In the genomic region with DNA sequence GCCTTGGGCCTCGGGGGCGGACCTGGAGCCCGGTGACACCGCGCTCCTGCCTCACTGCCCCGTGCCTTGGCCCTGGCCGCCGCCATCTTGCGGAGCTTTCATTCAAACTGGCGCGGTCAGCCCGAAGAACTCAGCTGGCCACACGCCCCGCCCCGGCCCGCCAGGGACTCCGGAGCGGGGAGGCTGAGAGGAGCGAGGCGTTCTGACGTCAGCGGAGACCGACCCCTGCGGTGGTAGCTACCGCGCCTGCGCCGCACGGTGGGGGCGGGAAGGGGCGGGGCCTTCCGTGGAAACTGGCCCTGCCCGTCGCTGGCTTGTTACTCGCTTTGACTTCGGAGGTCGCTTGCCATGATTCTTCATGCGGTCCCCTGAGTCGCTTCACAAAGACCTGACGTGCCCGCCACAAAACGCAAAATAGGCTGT, we compare ENCODE assay signal across 7 mouse cellular contexts. TPM values are rescaled to one million over a fixed set of nuclear protein-coding genes. Genes with fewer than 3 reads are reported as not detected.
DNase-seq lines count a peak whose midpoint lies in the region; ATAC-seq and TF ChIP-seq lines count a peak whose summit lies in the region.

A gene (minus strand): TSS at position 171 of the 423 bp plus-strand sequence.

- peak within 1 kb of the TSS; percentile 95 for H3K27ac ChIP-seq in embryonic facial prominence, embryonic 10.5 days (replicated peaks)
- peak within 1 kb of the TSS; percentile 75 for H3K27ac ChIP-seq in intestine, postnatal 0 days (ENCODE audit: low read depth, low read length)
- peak within 1 kb of the TSS; percentile 95 for H3K27ac ChIP-seq in midbrain, embryonic 12.5 days (replicated peaks)
- peak within 1 kb of the TSS; percentile 28 for H3K27ac ChIP-seq in small intestine, adult 2 months (ENCODE audit: insufficient read depth, low read depth, low read length)

- ATAC-seq in intestine, postnatal 0 days: peak; percentile 98
- peak; percentile 97 for ATAC-seq in midbrain, embryonic 12.5 days (ENCODE audit: low FRiP score, low read depth)

- H3K36me3 ChIP-seq in embryonic facial prominence, embryonic 10.5 days (replicated peaks): peaks cover 24% of the 10 kb centered on the region
- no peaks in the 10 kb centered on the region for H3K36me3 ChIP-seq in intestine, postnatal 0 days (ENCODE audit: control insufficient read depth, insufficient read depth)
- 0 out of 2 replicates have a peak, but pooled peaks cover 3% of the 10 kb centered on the region for H3K36me3 ChIP-seq in midbrain, embryonic 12.5 days
- H3K36me3 ChIP-seq in small intestine, adult 2 months (ENCODE audit: control insufficient read depth, insufficient read depth, low read length): no peaks in the 10 kb centered on the region

- H3K4me3 ChIP-seq in embryonic facial prominence, embryonic 10.5 days: peak within 1 kb of the TSS; percentile 87
- peak within 1 kb of the TSS; percentile 96 for H3K4me3 ChIP-seq in intestine, postnatal 0 days (ENCODE audit: low read depth, low read length)
- peak within 1 kb of the TSS; percentile 93 for H3K4me3 ChIP-seq in midbrain, embryonic 12.5 days
- peak within 1 kb of the TSS; percentile 86 for H3K4me3 ChIP-seq in small intestine, adult 2 months (ENCODE audit: low read depth, low read length)

- intact Hi-C loops in left cerebral cortex, postnatal 4 days (cut with DNase I): no loop called here

- under 1% methylated on average over 42 of the region's 42 CpGs for WGBS in embryonic facial prominence, embryonic 10.5 days
- under 1% methylated on average over 41 of the region's 42 CpGs for WGBS in intestine, postnatal 0 days
- under 1% methylated on average over 42 of the region's 42 CpGs for WGBS in midbrain, embryonic 12.5 days
- under 1% methylated on average over 42 of the region's 42 CpGs for WGBS in small intestine, adult 2 months

- peak; percentile 50; the same call in 1 of the 2 replicates for TF ChIP-seq POLR2A in small intestine, adult 2 months (IDR thresholded peaks at IDR 0.05; ENCODE audit: low read depth, low read length)

- peaks cover 17% of the 10 kb centered on the region for H3K4me1 ChIP-seq in embryonic facial prominence, embryonic 10.5 days
- 0 out of 2 replicates have a peak, but pooled peaks cover 4% of the 10 kb centered on the region for H3K4me1 ChIP-seq in intestine, postnatal 0 days (replicated peaks; ENCODE audit: control insufficient read depth, insufficient read depth, low read length)
- H3K4me1 ChIP-seq in midbrain, embryonic 12.5 days: peaks cover 11% of the 10 kb centered on the region
- no peaks in the 10 kb centered on the region; the same call in 1 of the 2 replicates for H3K4me1 ChIP-seq in small intestine, adult 2 months (ENCODE audit: control insufficient read depth, insufficient read depth, insufficient read length, low read length)

- no peaks in the 10 kb centered on the region for H3K27me3 ChIP-seq in embryonic facial prominence, embryonic 10.5 days (replicated peaks; ENCODE audit: low read depth, poor library complexity, severe bottlenecking)
- H3K27me3 ChIP-seq in intestine, postnatal 0 days (replicated peaks; ENCODE audit: control insufficient read depth, insufficient read depth, low read length): no peaks in the 10 kb centered on the region
- H3K27me3 ChIP-seq in midbrain, embryonic 12.5 days: no peaks in the 10 kb centered on the region
- no peaks in the 10 kb centered on the region for H3K27me3 ChIP-seq in small intestine, adult 2 months (ENCODE audit: control insufficient read depth, insufficient read depth, low read length)

- H3K9ac ChIP-seq in intestine, postnatal 0 days (ENCODE audit: low read depth, low read length): peak within 1 kb of the TSS; percentile 71
- peak within 1 kb of the TSS; percentile 85 for H3K9ac ChIP-seq in midbrain, embryonic 12.5 days (replicated peaks)

- H3K9me3 ChIP-seq in embryonic facial prominence, embryonic 10.5 days: no peaks in the 10 kb centered on the region
- H3K9me3 ChIP-seq in intestine, postnatal 0 days (ENCODE audit: control insufficient read depth): no peaks in the 10 kb centered on the region
- no peaks in the 10 kb centered on the region for H3K9me3 ChIP-seq in midbrain, embryonic 12.5 days

- TF ChIP-seq CTCF in intestine, postnatal 0 days (IDR thresholded peaks at IDR 0.05; ENCODE audit: low read depth): no peak
- no peak for TF ChIP-seq CTCF in small intestine, adult 2 months (IDR thresholded peaks at IDR 0.05; ENCODE audit: extremely low read depth, insufficient read length, insufficient replicate concordance, low read depth, low read length)

- peak; percentile 99 for DNase-seq in adrenal gland, postnatal 10 days
- peak; percentile 99 for DNase-seq in embryonic facial prominence, embryonic 10.5 days (ENCODE audit: low spot score)
- DNase-seq in gonadal fat pad, adult 2 months (ENCODE audit: low read depth): peak; percentile 28
- peak; percentile 99 for DNase-seq in left cerebral cortex, postnatal 4 days

- H3K4me2 ChIP-seq in intestine, postnatal 0 days (replicated peaks; ENCODE audit: low read depth): peak within 1 kb of the TSS; percentile 98
- H3K4me2 ChIP-seq in midbrain, embryonic 12.5 days (replicated peaks): peak within 1 kb of the TSS; percentile 73

RNA-seq across cellular contexts. Expression of the gene that starts here (rescaled TPM):
- 1 to 10 TPM; 1.8 to 2.4 TPM for total RNA-seq in adrenal gland, postnatal 10 days (2021)
- 37.1 and 37.6 TPM in 2 replicates for polyA plus RNA-seq in embryonic facial prominence, embryonic 10.5 days (2016; fragmentation: Nextera tagmentation; extraction: Ambion mirVana)
- 0.45 and 0.52 TPM in 2 replicates for polyA plus RNA-seq in gonadal fat pad, adult 2 months (2012; rRNA removed)
- polyA plus RNA-seq in intestine, postnatal 0 days (2015; fragmentation: Nextera tagmentation; extraction: Ambion mirVana): 2.8 and 3.1 TPM in 2 replicates
- 1 to 10 TPM; 4.9 to 5.5 TPM for total RNA-seq in left cerebral cortex, postnatal 4 days (2021)
- polyA plus RNA-seq in midbrain, embryonic 12.5 days (2016; fragmentation: Nextera tagmentation; extraction: Ambion mirVana): 31.7 and 35.3 TPM in 2 replicates
- 0.66 and 1.5 TPM in 2 replicates for polyA plus RNA-seq in small intestine, adult 2 months (2012; rRNA removed)

Comparison
In these comparisons a context has a peak if more than half of its experiments do, and no peak if none do; other contexts are left out.
1. Peak in every context shown above with its lines: DNase-seq, ATAC-seq, H3K4me3 ChIP-seq and H3K27ac ChIP-seq.
2. Peak in DNase-seq in gonadal fat pad, adult 2 months; RNA of the gene not detected or under 1 TPM.
3. DNase-seq: peak in every context shown above with its lines; median percentile 99 in adrenal gland, postnatal 10 days; 99 in embryonic facial prominence, embryonic 10.5 days; 99 in left cerebral cortex, postnatal 4 days; 28 in gonadal fat pad, adult 2 months.
4. H3K27ac ChIP-seq: peak in every context shown above with its lines; median percentile 95 in embryonic facial prominence, embryonic 10.5 days; 95 in midbrain, embryonic 12.5 days; 75 in intestine, postnatal 0 days; 28 in small intestine, adult 2 months.